Mouse (Mus musculus) liver, embryonic 11.5 days (tissue): Measurements from ENCODE around the gene Rsu1. TPM values are rescaled to one million over a fixed set of nuclear protein-coding genes. Genes with fewer than 3 reads are reported as not detected.

Experiments used
- ATAC-seq: fragments of 200-750 bp; cut with Nextera tagmentation; replicated peaks from 2 replicates; pipeline ENCODE4 v1.8.0; 2017; ENCODE audit warnings: moderate number of reproducible peaks, mild to moderate bottlenecking, moderate TSS enrichment, moderate library complexity; ENCODE audit not compliant: low FRiP score
- DNase-seq: peaks from one replicate; pipeline ENCODE4 v3.0.0-alpha.2; 2017; ENCODE audit warnings: low spot score
- H3K27ac ChIP-seq: fragments of 300-500 bp; sonication (generic); 2 replicates; pipeline ENCODE4 v1.5.1; 2014; ENCODE audit warnings: mild to moderate bottlenecking, low read depth, low read length, control low read depth
- H3K27me3 ChIP-seq: fragments of 300-500 bp; sonication (generic); replicated peaks from 2 replicates; pipeline ENCODE4 v1.6.1; 2014; ENCODE audit warnings: low read length, mixed read lengths; ENCODE audit not compliant: control insufficient read depth, insufficient read depth
- H3K36me3 ChIP-seq: fragments of 300-500 bp; sonication (generic); 2 replicates; pipeline ENCODE4 v1.6.1; 2014; ENCODE audit warnings: mild to moderate bottlenecking, low read length, moderate library complexity, mixed read lengths; ENCODE audit not compliant: control insufficient read depth, insufficient read depth
- H3K4me1 ChIP-seq: fragments of 300-500 bp; sonication (generic); replicated peaks from 2 replicates; pipeline ENCODE4 v1.6.1; 2014; ENCODE audit warnings: low read length, mixed read lengths; ENCODE audit not compliant: control insufficient read depth, insufficient read depth
- H3K4me2 ChIP-seq: fragments of 300-500 bp; sonication (generic); 2 replicates; pipeline ENCODE4 v1.6.1; 2014; ENCODE audit warnings: mild to moderate bottlenecking, control low read depth, moderate library complexity
- H3K4me3 ChIP-seq: fragments of 300-500 bp; sonication (generic); 2 replicates; pipeline ENCODE4 v1.5.1; 2014; ENCODE audit warnings: low read depth, low read length, control low read depth
- H3K9ac ChIP-seq: fragments of 300-500 bp; sonication (generic); 2 replicates; pipeline ENCODE4 v1.6.1; 2014; ENCODE audit warnings: low read depth, low read length, control low read depth
- H3K9me3 ChIP-seq: fragments of 300-500 bp; sonication (generic); 2 replicates; pipeline ENCODE4 v1.6.1; 2016; ENCODE audit warnings: low read length, inconsistent platforms, mixed read lengths; ENCODE audit not compliant: control insufficient read depth
- WGBS: fragments of 180-500 bp; shearing (Covaris S2); extraction: QIAGEN DNeasy Blood & Tissue Kit; methylation state at CpG from one replicate; pipeline ENCODE4 v1.1.7; 2014; 5-methylcytosine and 5-hydroxymethylcytosine counted together
- polyA plus RNA-seq: library from polyadenylated mRNA; unstranded; fragments of >200 nt; fragmentation: Nextera tagmentation; extraction: Ambion mirVana; gene quantifications from 2 replicates; pipeline ENCODE4 v1.2.1, GENCODE M21; 2014

Gene Rsu1
- polyA plus RNA-seq, 1 experiment from 2014 or later, result 135 TPM

GRCm38 (mm10) chr2:13129337-13129736, 141.9 kb downstream of the Rsu1 start:
- DNase-seq, result no peak
- ATAC-seq, result no peak
- Histone ChIP-seq H3K4me3 (no peak overlapping the region), H3K9me3 (no peaks in the 10 kb centered on the region), H3K4me1 (no peaks in the 10 kb centered on the region), H3K27ac (no peak overlapping the region), H3K9ac (no peak overlapping the region), H3K36me3 (no peaks in the 10 kb centered on the region), H3K27me3 (no peaks in the 10 kb centered on the region), H3K4me2 (no peak overlapping the region)
- WGBS, result 84% methylated on average over 10 of the region's 10 CpGs

GRCm38 (mm10) chr2:13120461-13120860, 150.8 kb downstream of the Rsu1 start:
- H3K4me3 ChIP-seq, result no peak overlapping the region
- WGBS, result 89% methylated on average over 5 of the region's 5 CpGs
- no peak for ATAC-seq

GRCm38 (mm10) chr2:13117896-13118295, 153.3 kb downstream of the Rsu1 start:
- DNase-seq (no peak), ATAC-seq (no peak)
- H3K4me2 ChIP-seq, result no peak overlapping the region
- H3K9ac ChIP-seq, result no peak overlapping the region
- H3K27ac ChIP-seq, result no peak overlapping the region
- WGBS, result 78% methylated on average over 4 of the region's 4 CpGs
- no peaks in the 10 kb centered on the region for H3K36me3 ChIP-seq
- no peaks in the 10 kb centered on the region for H3K4me1 ChIP-seq
- no peak overlapping the region for H3K4me3 ChIP-seq
- no peaks in the 10 kb centered on the region for H3K27me3 ChIP-seq
- H3K9me3 ChIP-seq, result no peaks in the 10 kb centered on the region

More at GRCm38 (mm10) chr2:13120461-13120860, 150.8 kb downstream of the Rsu1 start:
- Histone ChIP-seq H3K27me3 (no peaks in the 10 kb centered on the region), H3K36me3 (no peaks in the 10 kb centered on the region), H3K9ac (no peak overlapping the region), H3K9me3 (no peaks in the 10 kb centered on the region), H3K4me1 (no peaks in the 10 kb centered on the region), H3K4me2 (no peak overlapping the region), H3K27ac (no peak overlapping the region)
- no peak for DNase-seq

- Histone ChIP-seq H3K27ac (no peak overlapping the region), H3K27me3 (no peaks in the 10 kb centered on the region), H3K9me3 (no peaks in the 10 kb centered on the region), H3K9ac (no peak overlapping the region), H3K4me2 (no peak overlapping the region), H3K4me3 (no peak overlapping the region), H3K4me1 (no peaks in the 10 kb centered on the region), H3K36me3 (no peaks in the 10 kb centered on the region)
- 31% methylated on average over 4 of the region's 4 CpGs for WGBS
- no peak for DNase-seq
- no peak for ATAC-seq
Observed at GRCm38 (mm10) chr2:13106531-13106930, 164.7 kb downstream of the Rsu1 start.

GRCm38 (mm10) chr2:13104388-13104787, 166.8 kb downstream of the Rsu1 start:
- ATAC-seq, result no peak
- Histone ChIP-seq H3K36me3 (no peaks in the 10 kb centered on the region), H3K27ac (no peak overlapping the region), H3K4me2 (no peak overlapping the region), H3K9ac (no peak overlapping the region), H3K4me1 (no peaks in the 10 kb centered on the region), H3K4me3 (no peak overlapping the region), H3K9me3 (no peaks in the 10 kb centered on the region), H3K27me3 (no peaks in the 10 kb centered on the region)
- WGBS, result 52% methylated on average over 2 of the region's 2 CpGs
- no peak for DNase-seq

- WGBS, result 70% methylated on average over 7 of the region's 7 CpGs
- Histone ChIP-seq H3K9ac (no peak overlapping the region), H3K36me3 (no peaks in the 10 kb centered on the region), H3K27ac (no peak overlapping the region), H3K4me3 (no peak overlapping the region), H3K4me1 (no peaks in the 10 kb centered on the region), H3K27me3 (no peaks in the 10 kb centered on the region), H3K9me3 (no peaks in the 10 kb centered on the region), H3K4me2 (no peak overlapping the region)
- ATAC-seq (no peak), DNase-seq (no peak)
Observed at GRCm38 (mm10) chr2:13103797-13104200, 167.4 kb downstream of the Rsu1 start.

GRCm38 (mm10) chr2:13094045-13094444, 177.2 kb downstream of the Rsu1 start:
- Histone ChIP-seq H3K9ac (no peak overlapping the region), H3K36me3 (no peaks in the 10 kb centered on the region), H3K4me2 (no peak overlapping the region), H3K4me3 (no peak overlapping the region), H3K27me3 (no peaks in the 10 kb centered on the region), H3K4me1 (no peaks in the 10 kb centered on the region), H3K9me3 (no peaks in the 10 kb centered on the region), H3K27ac (no peak overlapping the region)
- no peak for ATAC-seq
- 93% methylated on average over 5 of the region's 5 CpGs for WGBS
- DNase-seq, result no peak

GRCm38 (mm10) chr2:13093570-13093969, 177.6 kb downstream of the Rsu1 start:
- ATAC-seq, result no peak
- DNase-seq, result no peak
- Histone ChIP-seq H3K4me1 (no peaks in the 10 kb centered on the region), H3K9ac (no peak overlapping the region), H3K36me3 (no peaks in the 10 kb centered on the region), H3K27me3 (no peaks in the 10 kb centered on the region), H3K27ac (no peak overlapping the region), H3K9me3 (no peaks in the 10 kb centered on the region), H3K4me3 (no peak overlapping the region), H3K4me2 (no peak overlapping the region)
- 55% methylated on average over 1 of the region's 1 CpGs for WGBS

GRCm38 (mm10) chr2:13091399-13092015, 179.7 kb downstream of the Rsu1 start:
- Histone ChIP-seq H3K9ac (no peak overlapping the region), H3K4me3 (no peak overlapping the region), H3K27ac (no peak overlapping the region), H3K27me3 (no peaks in the 10 kb centered on the region), H3K36me3 (no peaks in the 10 kb centered on the region), H3K4me1 (no peaks in the 10 kb centered on the region), H3K9me3 (no peaks in the 10 kb centered on the region), H3K4me2 (no peak overlapping the region)
- WGBS, result 81% methylated on average over 5 of the region's 5 CpGs
- no peak for ATAC-seq
- no peak for DNase-seq
